Mouse (Mus musculus): ENCODE results near the gene Bex4.
"Not testable (repeated sequence)": the region's sequence is repeated elsewhere in the genome, so short reads cannot be mapped to it uniquely, and the experiment has no call there.

DNA sequence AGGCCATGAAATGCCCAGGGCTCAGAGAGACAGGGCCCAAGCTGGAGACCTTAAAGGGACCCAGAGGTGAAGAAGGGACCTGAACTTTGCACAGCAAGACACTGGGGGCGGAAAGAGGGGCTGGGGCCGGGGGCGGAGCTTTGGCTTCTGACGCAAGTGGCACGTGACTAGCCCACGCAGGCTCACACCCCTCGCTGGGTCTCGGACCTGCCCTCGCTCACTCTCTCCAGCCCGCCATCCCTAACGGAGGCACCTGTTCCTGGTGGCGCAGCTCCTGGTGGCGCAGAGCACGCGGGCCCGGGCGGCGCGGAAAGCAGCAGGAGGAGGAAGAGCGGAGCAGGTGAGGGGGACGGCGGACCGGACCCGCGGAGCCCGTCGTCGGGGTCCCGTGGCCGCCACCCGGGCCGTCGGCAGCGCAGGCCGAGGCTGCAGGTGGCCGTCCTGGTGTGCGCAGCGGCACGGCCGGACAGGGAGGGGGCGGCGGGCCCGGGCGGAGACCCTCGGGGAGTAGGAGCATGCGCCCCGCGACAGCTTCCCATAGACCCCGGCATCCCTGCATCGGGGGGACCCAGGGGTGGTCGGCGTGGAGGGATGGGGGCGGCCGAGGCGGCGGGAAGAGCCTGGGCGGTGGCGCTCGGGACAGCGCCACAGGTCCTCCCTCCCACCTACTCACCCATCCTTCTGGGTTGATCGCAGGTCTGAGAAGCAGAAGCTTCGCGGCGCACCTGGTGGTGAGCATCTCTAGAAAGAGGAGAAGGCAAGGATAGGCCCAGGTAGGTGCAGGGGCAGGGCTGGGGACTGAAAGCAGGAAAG, at the start of gene Bex4:
- not testable (repeated sequence) for TF ChIP-seq POLR2A (IDR thresholded peaks at IDR 0.05; ENCODE audit: control insufficient read depth, low read depth, low read length); CTCF (IDR thresholded peaks at IDR 0.05; ENCODE audit: control insufficient read depth, insufficient read depth, insufficient replicate concordance, low read depth, low read length)
